Mouse (Mus musculus) E14TG2a.4 (cell line): ENCODE measurements around the gene Hspb7.

Experiments used
- CTCF ChIP-seq: conservative IDR thresholded peaks from 2 replicates; pipeline ENCODE4 v1.5.1; 2014; ENCODE audit warnings: low read length
- NANOG ChIP-seq: IDR thresholded peaks from 2 replicates; pipeline ENCODE4 v1.6.1; 2014; ENCODE audit warnings: borderline replicate concordance, low read length, mixed read lengths

DNA sequence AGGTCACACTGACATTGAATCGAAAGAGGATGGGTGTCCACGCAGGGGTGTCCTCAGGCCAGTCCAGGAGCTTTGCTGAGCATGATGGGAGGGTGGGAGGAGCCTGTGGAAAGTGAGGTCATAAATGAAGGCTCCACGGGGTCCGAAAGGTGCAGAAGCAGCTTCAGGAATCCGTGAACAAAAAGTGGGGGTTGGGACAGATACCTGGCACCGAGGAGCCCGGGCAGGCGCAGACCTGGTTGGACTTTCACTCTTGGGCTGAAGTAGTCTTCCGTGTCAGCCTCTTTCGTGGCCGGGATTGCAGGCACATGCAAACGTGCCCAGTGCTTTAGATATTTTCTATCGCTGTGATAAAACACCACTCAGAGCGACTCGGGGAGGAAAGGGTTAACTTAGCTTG is 20.4 kb upstream of the Hspb7 start:
- TF ChIP-seq CTCF (no peak), NANOG (no peak)
